Mouse (Mus musculus): ENCODE data around the gene Rnf32. TPM values are rescaled to one million over a fixed set of nuclear protein-coding genes. Genes with fewer than 3 reads are reported as not detected.

Gene Rnf32
- 10.4 and 12.3 TPM in 2 replicates for polyA plus RNA-seq (2016; fragmentation: Nextera tagmentation; extraction: Ambion mirVana)

GRCm38 (mm10) chr5:29195570-29196263 is at the start of gene Rnf32:
Gene Rnf32 (plus strand): TSS chr5:29195992.
- no peaks in the 10 kb centered on the region for H3K36me3 ChIP-seq
- H3K4me2 ChIP-seq (replicated peaks): peak within 1 kb of the TSS; percentile 68
- WGBS: under 1% methylated on average over 63 of the region's 70 CpGs
- H3K4me3 ChIP-seq: peak within 1 kb of the TSS; percentile 55
- ATAC-seq (ENCODE audit: low FRiP score): peak; percentile 97
- no peaks in the 10 kb centered on the region for H3K9me3 ChIP-seq (replicated peaks)
- H3K27me3 ChIP-seq: no peaks in the 10 kb centered on the region; the same call in 1 of the 2 replicates
- H3K27ac ChIP-seq: peak within 1 kb of the TSS; percentile 87
- H3K9ac ChIP-seq: peak within 1 kb of the TSS; percentile 72
- H3K4me1 ChIP-seq: peaks cover 9% of the 10 kb centered on the region

GRCm38 (mm10) chr5:29150146-29150545 is 45.6 kb upstream of the Rnf32 start:
- Histone ChIP-seq H3K27ac (no peak overlapping the region), H3K9me3 (replicated peaks) (no peaks in the 10 kb centered on the region), H3K36me3 (no peaks in the 10 kb centered on the region), H3K4me3 (no peak overlapping the region), H3K27me3 (no peaks in the 10 kb centered on the region), H3K4me2 (replicated peaks) (no peak overlapping the region), H3K4me1 (no peaks in the 10 kb centered on the region), H3K9ac (no peak overlapping the region)
- 51% methylated on average over 4 of the region's 4 CpGs for WGBS
- no peak for ATAC-seq (ENCODE audit: low FRiP score)

GRCm38 (mm10) chr5:29159849-29160248 is 35.9 kb upstream of the Rnf32 start:
- no peak for ATAC-seq (ENCODE audit: low FRiP score)
- no peaks in the 10 kb centered on the region for H3K27me3 ChIP-seq
- H3K9ac ChIP-seq: no peak overlapping the region
- H3K4me3 ChIP-seq: no peak overlapping the region
- no peaks in the 10 kb centered on the region for H3K9me3 ChIP-seq (replicated peaks)
- H3K36me3 ChIP-seq: no peaks in the 10 kb centered on the region
- H3K4me2 ChIP-seq (replicated peaks): no peak overlapping the region
- no peaks in the 10 kb centered on the region for H3K4me1 ChIP-seq
- H3K27ac ChIP-seq: no peak overlapping the region
- 53% methylated on average over 1 of the region's 1 CpGs for WGBS

GRCm38 (mm10) chr5:29166947-29167346 is 28.8 kb upstream of the Rnf32 start:
- ATAC-seq (ENCODE audit: low FRiP score): no peak
- Histone ChIP-seq H3K4me2 (replicated peaks) (no peak overlapping the region), H3K4me3 (no peak overlapping the region), H3K27me3 (no peaks in the 10 kb centered on the region), H3K4me1 (0 out of 2 replicates have a peak, but pooled peaks cover 3% of the 10 kb centered on the region), H3K27ac (no peak overlapping the region), H3K9me3 (replicated peaks) (no peaks in the 10 kb centered on the region), H3K9ac (no peak overlapping the region), H3K36me3 (no peaks in the 10 kb centered on the region)
- WGBS: 93% methylated on average over 2 of the region's 2 CpGs

- Histone ChIP-seq H3K9ac (no peak overlapping the region), H3K9me3 (replicated peaks) (no peaks in the 10 kb centered on the region), H3K36me3 (no peaks in the 10 kb centered on the region), H3K4me2 (replicated peaks) (no peak overlapping the region), H3K4me3 (no peak overlapping the region), H3K4me1 (0 out of 2 replicates have a peak, but pooled peaks cover 3% of the 10 kb centered on the region), H3K27me3 (no peaks in the 10 kb centered on the region), H3K27ac (no peak overlapping the region)
- 78% methylated on average over 6 of the region's 6 CpGs for WGBS
- no peak for ATAC-seq (ENCODE audit: low FRiP score)
These were observed 25.6 kb upstream of the Rnf32 start for GRCm38 (mm10) chr5:29170193-29170592.

GRCm38 (mm10) chr5:29171165-29171564 is 24.6 kb upstream of the Rnf32 start:
- Histone ChIP-seq H3K9ac (no peak overlapping the region), H3K27ac (no peak overlapping the region), H3K27me3 (no peaks in the 10 kb centered on the region), H3K4me3 (no peak overlapping the region), H3K36me3 (no peaks in the 10 kb centered on the region), H3K9me3 (replicated peaks) (no peaks in the 10 kb centered on the region), H3K4me2 (replicated peaks) (no peak overlapping the region), H3K4me1 (0 out of 2 replicates have a peak, but pooled peaks cover 3% of the 10 kb centered on the region)
- ATAC-seq (ENCODE audit: low FRiP score): no peak

GRCm38 (mm10) chr5:29186798-29187197 is 9.0 kb upstream of the Rnf32 start:
- WGBS: 86% methylated on average over 5 of the region's 5 CpGs
- ATAC-seq (ENCODE audit: low FRiP score): no peak

GRCm38 (mm10) chr5:29195231-29195569 is 592 bp upstream of the Rnf32 start:
- ATAC-seq (ENCODE audit: low FRiP score): no peak
- Histone ChIP-seq H3K4me2 (replicated peaks) (peak overlapping the region; percentile 68), H3K4me1 (peaks cover 7% of the 10 kb centered on the region), H3K9ac (peak overlapping the region; percentile 72), H3K4me3 (peak overlapping the region; percentile 55), H3K27me3 (no peaks in the 10 kb centered on the region; the same call in 1 of the 2 replicates), H3K36me3 (no peaks in the 10 kb centered on the region), H3K27ac (peak overlapping the region; percentile 87), H3K9me3 (replicated peaks) (no peaks in the 10 kb centered on the region)
- WGBS: under 1% methylated on average over 9 of the region's 9 CpGs

More at GRCm38 (mm10) chr5:29186798-29187197, 9.0 kb upstream of the Rnf32 start:
- H3K27ac ChIP-seq: no peak overlapping the region
- no peaks in the 10 kb centered on the region; the same call in 1 of the 2 replicates for H3K27me3 ChIP-seq
- no peaks in the 10 kb centered on the region for H3K36me3 ChIP-seq
- H3K9ac ChIP-seq: no peak overlapping the region
- H3K4me1 ChIP-seq: no peaks in the 10 kb centered on the region
- H3K4me2 ChIP-seq (replicated peaks): no peak overlapping the region
- H3K4me3 ChIP-seq: no peak overlapping the region
- no peaks in the 10 kb centered on the region for H3K9me3 ChIP-seq (replicated peaks)

GRCm38 (mm10) chr5:29196264-29196658 is 469 bp downstream of the Rnf32 start:
- Histone ChIP-seq H3K27ac (peak overlapping the region; percentile 70), H3K27me3 (no peaks in the 10 kb centered on the region), H3K9ac (peak overlapping the region; percentile 72), H3K4me3 (peak overlapping the region; percentile 55), H3K4me2 (replicated peaks) (peak overlapping the region; percentile 68), H3K4me1 (peaks cover 9% of the 10 kb centered on the region), H3K9me3 (replicated peaks) (no peaks in the 10 kb centered on the region), H3K36me3 (no peaks in the 10 kb centered on the region)
- WGBS: 10% methylated on average over 12 of the region's 12 CpGs
- peak; percentile 62 for ATAC-seq (ENCODE audit: low FRiP score)

- no peaks in the 10 kb centered on the region for H3K36me3 ChIP-seq
- peaks cover 9% of the 10 kb centered on the region for H3K4me1 ChIP-seq
- H3K4me2 ChIP-seq (replicated peaks): no peak overlapping the region
- H3K27me3 ChIP-seq: no peaks in the 10 kb centered on the region
- ATAC-seq (ENCODE audit: low FRiP score): no peak
- no peak overlapping the region for H3K27ac ChIP-seq
- no peak overlapping the region for H3K4me3 ChIP-seq
- H3K9me3 ChIP-seq (replicated peaks): no peaks in the 10 kb centered on the region
- no peak overlapping the region for H3K9ac ChIP-seq
- 90% methylated on average over 4 of the region's 4 CpGs for WGBS
These were observed 1.4 kb downstream of the Rnf32 start for GRCm38 (mm10) chr5:29197187-29197586.

GRCm38 (mm10) chr5:29198960-29199488 is 3.2 kb downstream of the Rnf32 start:
- Histone ChIP-seq H3K4me3 (no peak overlapping the region), H3K27me3 (no peaks in the 10 kb centered on the region), H3K9ac (no peak overlapping the region), H3K4me2 (replicated peaks) (no peak overlapping the region), H3K4me1 (peaks cover 9% of the 10 kb centered on the region), H3K36me3 (peaks cover under 1% of the 10 kb centered on the region; the same call in 1 of the 2 replicates), H3K27ac (no peak overlapping the region), H3K9me3 (replicated peaks) (no peaks in the 10 kb centered on the region)
- 53% methylated on average over 4 of the region's 4 CpGs for whole genome bisulfite sequencing
- ATAC-seq (ENCODE audit: low FRiP score): no peak

GRCm38 (mm10) chr5:29199868-29200267 is 4.1 kb downstream of the Rnf32 start:
- no peak overlapping the region for H3K4me3 ChIP-seq
- no peaks in the 10 kb centered on the region for H3K9me3 ChIP-seq (replicated peaks)
- H3K27me3 ChIP-seq: no peaks in the 10 kb centered on the region
- H3K4me1 ChIP-seq: peaks cover 9% of the 10 kb centered on the region
- H3K36me3 ChIP-seq: peaks cover 2% of the 10 kb centered on the region; the same call in 1 of the 2 replicates
- no peak for ATAC-seq (ENCODE audit: low FRiP score)
- no peak overlapping the region for H3K27ac ChIP-seq
- H3K4me2 ChIP-seq (replicated peaks): no peak overlapping the region
- 88% methylated on average over 3 of the region's 3 CpGs for WGBS
- H3K9ac ChIP-seq: no peak overlapping the region

- Histone ChIP-seq H3K4me3 (no peak overlapping the region), H3K27ac (no peak overlapping the region), H3K4me2 (replicated peaks) (no peak overlapping the region), H3K36me3 (peaks cover 5% of the 10 kb centered on the region; the same call in 1 of the 2 replicates), H3K27me3 (no peaks in the 10 kb centered on the region), H3K9ac (no peak overlapping the region), H3K4me1 (no peaks in the 10 kb centered on the region), H3K9me3 (replicated peaks) (no peaks in the 10 kb centered on the region)
- ATAC-seq (ENCODE audit: low FRiP score): no peak
- WGBS: 82% methylated on average over 5 of the region's 5 CpGs
These were observed 9.9 kb downstream of the Rnf32 start for GRCm38 (mm10) chr5:29205690-29206089.
